Mouse (Mus musculus): ENCODE results near the gene Apoa4.

- TF ChIP-seq CTCF (IDR thresholded peaks at IDR 0.05; ENCODE audit: low read depth, low read length) (no peak), POLR2A (IDR thresholded peaks at IDR 0.05; ENCODE audit: borderline replicate concordance, low read depth, low read length) (no peak)
Observed at GRCm38 (mm10) chr9:46214276-46214675, 26.2 kb upstream of the Apoa4 start.
